Mouse (Mus musculus): ENCODE results near the gene 4930535I16Rik.
"Not testable (repeated sequence)": the region's sequence is repeated elsewhere in the genome, so short reads cannot be mapped to it uniquely, and the experiment has no call there.

4930535I16Rik gene

DNA sequence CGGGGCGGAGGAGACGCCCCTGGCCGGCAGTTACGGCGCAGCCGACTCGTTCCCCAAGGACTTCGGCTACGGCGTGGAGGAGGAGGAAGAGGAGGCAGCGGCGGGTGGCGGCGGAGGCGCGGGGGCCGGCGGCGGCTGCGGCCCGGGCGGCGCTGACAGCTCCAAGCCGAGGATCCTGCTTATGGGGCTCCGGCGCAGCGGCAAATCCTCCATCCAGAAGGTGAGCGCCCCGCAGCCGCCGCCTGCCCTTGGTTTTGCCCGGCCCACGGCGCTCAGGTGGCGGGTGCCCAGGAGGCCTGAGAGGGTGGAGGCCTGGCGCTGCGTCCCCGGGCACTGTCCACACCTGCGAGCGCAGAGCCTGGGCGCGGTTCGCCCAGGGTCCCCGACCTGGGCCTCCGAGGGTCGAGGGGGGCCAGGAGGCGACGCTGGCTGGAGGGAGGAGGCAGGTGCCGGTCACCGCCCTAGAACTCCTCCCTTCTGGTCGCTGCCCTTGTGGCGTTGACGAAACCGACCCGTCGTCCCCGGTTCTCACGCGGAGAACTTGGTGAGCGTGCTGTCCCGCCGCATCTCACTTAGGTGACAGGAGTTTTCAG lies at the start of gene 4930535I16Rik:
TSS of gene 4930535I16Rik (minus strand) at position 475 of the 593 bp plus-strand sequence.
- DNase-seq, result peak; percentile 51

GRCm38 (mm10) chr4:123962721-123963120 lies 44.9 kb upstream of the 4930535I16Rik start:
- no peak for DNase-seq

GRCm38 (mm10) chr4:123960955-123961354 lies 43.1 kb upstream of the 4930535I16Rik start:
- peak; percentile 11 for DNase-seq

DNA sequence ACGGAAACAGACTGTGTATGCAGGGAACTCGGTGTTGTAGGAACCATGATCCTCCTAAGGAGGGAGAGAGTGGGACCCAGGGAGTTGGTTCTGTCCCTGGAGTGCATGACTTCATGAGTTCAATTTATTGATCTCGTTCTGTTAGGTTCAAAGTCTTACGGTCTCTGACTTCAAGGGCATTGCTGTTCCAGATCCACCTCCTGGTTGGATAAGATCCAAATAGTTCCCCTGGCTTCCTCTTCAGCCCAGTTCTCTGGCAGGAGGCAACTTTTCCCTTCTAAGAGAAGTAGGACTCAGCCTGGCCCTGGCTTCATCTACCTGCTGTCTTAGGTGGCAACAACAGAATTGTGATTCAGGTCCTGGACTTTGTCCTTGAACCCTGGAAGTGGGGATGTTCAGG lies 40.1 kb upstream of the 4930535I16Rik start:
- DNase-seq, result no peak

DNA sequence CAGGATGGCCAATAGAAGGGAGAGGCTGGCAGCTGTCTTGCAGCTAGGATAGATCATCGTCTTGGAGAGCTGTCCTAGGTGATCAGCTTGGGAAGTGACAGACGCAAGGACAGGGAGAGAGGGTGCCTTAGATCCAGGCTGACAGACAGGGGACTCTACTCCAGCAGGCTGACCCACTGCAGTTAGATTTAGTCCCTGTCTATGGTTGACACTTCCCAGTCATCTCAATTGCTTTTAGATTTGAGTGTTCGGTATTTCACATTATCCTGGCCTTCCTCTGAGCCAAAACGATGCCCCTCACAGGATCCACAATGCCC lies 39.6 kb upstream of the 4930535I16Rik start:
- no peak for DNase-seq

- DNase-seq, result peak; percentile 81
These were observed 39.1 kb upstream of the 4930535I16Rik start for GRCm38 (mm10) chr4:123956703-123957491.

DNA sequence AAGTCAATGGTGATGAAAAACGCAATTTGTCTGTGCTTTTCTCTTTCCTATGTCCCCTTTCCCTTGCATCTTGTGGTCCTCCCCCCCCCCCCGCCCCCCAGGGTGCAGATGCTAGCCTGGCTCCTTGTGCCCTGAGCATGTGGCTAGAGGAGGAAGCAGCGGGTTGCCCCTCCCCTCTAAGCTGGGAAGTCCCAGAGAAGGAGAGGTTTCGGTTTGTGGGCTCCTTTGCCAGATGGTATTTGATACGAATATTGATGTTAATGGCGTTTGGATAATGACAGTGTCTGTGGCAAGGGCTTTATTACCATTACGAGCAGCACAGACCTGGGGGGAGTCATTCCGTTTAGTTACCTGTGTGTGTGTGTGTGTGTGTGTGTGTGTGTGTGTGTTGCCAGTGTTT lies 34.2 kb upstream of the 4930535I16Rik start:
- no peak for DNase-seq

DNA sequence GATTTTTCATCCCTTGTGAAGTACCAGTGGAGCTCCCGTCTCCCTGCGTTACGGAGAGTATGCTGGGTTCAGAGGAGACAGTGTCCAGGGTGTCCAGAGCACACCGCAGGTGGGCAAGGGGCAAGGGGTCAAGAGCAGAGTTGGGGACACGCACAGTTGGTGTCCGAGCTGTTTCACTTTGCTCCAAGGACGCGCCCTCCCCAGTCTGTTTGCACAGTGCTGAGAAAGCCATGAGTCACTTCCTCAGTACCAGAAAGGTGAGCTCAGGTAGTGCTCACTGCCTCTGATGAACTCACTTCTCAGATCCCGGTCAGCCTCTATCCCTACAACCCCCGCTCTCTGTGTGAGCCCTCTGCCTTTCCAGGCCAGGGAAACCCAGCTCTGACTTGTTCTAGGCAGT lies 31.8 kb upstream of the 4930535I16Rik start:
- no peak for DNase-seq

DNA sequence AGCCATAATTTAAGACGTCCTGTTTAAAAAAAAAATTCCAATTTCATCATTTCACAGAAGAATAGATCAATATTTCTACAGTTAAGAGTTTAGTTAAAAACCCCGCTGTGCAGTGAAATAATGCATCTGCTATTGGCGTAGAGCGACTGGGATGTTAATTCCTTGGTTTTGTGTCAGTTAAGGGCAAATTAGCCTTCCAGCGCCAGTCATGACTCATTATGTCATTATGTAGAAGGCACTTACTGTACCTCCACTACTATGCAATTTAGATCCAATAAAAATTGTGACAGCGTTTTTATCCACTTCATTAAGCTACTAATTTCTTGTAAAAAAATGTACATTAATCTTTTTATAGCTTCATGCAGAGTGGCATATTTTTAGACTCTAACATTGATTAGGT lies 31.1 kb upstream of the 4930535I16Rik start:
- DNase-seq, result no peak

- no peak for DNase-seq
These were observed 29.3 kb upstream of the 4930535I16Rik start for GRCm38 (mm10) chr4:123947149-123947548.

DNA sequence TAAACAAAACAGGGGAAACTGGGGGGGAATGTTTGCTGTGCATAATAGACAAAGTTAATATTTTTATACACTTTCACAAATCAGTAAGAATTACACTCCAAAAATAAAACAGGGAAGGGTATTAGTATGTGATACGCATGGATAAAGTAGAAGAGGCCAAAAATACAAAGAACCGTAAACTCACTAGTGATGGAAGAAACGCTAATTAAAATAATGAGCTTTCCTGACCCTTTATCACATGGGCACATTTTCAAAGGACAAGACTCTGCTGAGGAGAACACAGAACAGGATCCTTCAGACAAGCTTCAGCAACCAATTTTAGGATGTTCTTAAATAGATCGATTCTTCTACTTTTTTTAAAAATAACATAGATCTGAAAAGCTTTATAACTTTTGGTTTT lies 28.9 kb upstream of the 4930535I16Rik start:
- no peak for DNase-seq

- DNase-seq, result not testable (repeated sequence)
These were observed 23.1 kb upstream of the 4930535I16Rik start for GRCm38 (mm10) chr4:123940878-123941277.

DNA sequence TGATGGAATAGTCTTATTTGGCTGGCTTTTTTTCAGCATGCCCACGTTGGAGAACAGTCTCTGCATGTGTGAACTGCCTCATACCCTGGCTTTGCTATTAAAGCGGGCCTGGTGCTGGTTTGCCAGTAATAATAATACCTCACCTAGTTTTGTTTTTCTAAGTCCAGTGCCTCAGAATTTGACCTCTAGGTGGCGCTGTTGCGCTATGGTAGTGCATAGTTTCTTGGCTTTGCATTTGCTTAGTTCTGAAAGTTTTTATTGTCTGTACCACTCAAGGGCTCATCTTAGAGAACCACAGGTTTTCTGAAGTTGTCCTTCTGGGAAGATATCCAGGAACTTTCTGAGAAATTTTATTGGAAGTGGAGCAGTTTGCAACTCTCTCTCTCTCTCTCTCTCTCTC lies 22.0 kb upstream of the 4930535I16Rik start:
- peak; percentile 76 for DNase-seq

- DNase-seq, result no peak
These were observed 18.2 kb upstream of the 4930535I16Rik start for GRCm38 (mm10) chr4:123936059-123936458.

DNA sequence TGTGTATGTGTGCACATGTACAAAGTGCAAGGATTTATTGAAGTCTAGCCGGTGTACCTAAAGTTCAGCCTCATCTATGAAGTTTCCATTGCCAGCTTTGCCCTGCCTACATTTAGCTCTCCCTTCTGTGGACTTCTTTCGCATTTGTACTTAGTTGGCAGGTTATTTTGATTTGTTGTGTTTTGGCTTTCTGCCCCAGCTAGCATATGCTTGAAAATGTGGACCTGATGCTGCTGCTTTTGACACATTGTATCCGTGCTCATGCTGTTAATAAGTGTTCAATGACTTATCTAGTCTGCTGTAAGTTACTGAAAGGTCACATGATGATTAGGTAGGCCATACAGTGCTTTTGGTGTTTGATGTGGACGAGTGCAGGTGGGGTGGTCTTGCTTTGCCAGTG lies 16.5 kb upstream of the 4930535I16Rik start:
- DNase-seq, result no peak

- DNase-seq, result no peak
These were observed 12.2 kb upstream of the 4930535I16Rik start for GRCm38 (mm10) chr4:123929994-123930393.

DNA sequence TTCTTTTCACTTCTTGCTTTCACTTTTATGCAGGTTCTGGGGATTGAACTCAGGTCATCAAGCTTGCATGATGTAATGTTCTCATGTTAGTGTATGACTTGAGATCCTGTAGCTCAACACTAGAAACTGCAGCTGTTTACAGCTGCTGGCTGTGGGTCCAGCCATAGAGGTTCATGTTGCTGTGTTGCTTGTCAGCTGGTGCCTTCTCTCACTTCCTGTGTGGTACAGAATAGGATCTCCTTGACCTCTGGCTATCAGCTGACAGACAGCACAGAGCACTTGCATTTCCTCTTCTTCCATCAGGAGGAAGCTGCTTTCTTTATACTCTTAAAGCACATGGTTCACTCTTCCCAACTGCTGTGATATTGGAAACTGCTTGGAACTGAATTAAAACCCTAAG lies 10.1 kb upstream of the 4930535I16Rik start:
- DNase-seq, result peak; percentile 45

- DNase-seq, result no peak
These were observed 3.3 kb upstream of the 4930535I16Rik start for GRCm38 (mm10) chr4:123921055-123921565.

DNA sequence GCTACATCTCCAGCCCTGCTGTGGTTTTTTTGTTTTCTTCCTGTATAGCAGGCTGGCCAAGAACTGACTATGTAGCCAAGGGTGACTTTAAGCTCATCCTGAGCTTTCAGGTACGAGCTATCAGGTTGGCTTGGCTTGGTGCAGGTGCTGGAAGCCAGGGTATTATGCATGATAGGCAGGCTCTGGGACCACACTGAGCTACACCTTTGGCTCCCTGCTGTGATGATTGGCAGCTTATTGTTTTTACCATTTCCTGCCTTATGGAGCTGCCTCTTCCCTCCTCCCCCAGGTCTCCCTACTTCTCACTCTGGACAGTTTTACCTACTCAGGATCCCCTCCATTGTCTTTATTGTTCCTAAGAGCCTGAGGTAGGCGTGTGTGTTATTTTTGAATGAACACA lies 1.0 kb upstream of the 4930535I16Rik start:
- DNase-seq, result no peak

DNA sequence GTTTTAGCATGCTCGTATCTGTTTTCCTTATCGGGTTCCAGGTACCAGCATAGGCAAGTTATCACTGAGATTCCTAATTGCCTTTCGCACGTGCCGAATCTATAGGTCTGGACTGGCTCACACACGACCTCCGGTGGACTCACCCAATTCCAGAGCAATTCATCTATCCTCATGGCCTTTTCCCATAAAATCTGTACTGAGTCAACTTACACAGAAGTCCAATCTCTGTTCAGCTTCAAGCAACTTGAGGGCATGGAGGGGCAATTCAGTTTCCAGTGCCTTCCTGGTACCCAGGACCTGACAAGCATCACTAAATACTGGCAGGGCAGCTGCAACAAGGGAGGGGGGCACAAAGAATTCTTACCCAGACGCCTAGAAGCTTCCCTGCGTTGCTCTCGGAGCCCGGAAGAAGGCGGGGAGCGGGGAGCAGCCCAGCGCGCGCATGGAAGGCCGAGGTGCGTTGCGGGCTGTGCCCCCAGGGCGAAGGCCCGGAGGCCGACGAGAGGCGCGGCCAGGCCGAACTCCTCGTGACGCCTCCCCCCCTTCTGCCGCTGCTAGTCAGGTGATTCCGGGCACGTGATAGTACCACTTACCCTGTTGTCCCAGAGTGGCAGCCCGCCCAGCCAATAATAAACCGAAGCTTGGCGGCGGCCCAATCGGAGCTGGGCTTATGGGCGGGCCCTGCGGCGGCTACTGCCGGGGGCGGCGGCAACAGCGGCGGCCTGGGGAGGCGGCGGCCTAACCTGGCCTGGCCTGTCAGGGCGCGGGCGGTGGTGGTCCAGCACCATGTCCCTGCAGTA lies 874 bp downstream of the 4930535I16Rik start, which contains the start of gene Rragc:
TSS of gene Rragc (plus strand) at position 699 of the 800 bp plus-strand sequence.
- peak; percentile 100 for DNase-seq

- peak; percentile 16 for DNase-seq
These were observed 5.4 kb downstream of the 4930535I16Rik start for GRCm38 (mm10) chr4:123912431-123912830.

DNA sequence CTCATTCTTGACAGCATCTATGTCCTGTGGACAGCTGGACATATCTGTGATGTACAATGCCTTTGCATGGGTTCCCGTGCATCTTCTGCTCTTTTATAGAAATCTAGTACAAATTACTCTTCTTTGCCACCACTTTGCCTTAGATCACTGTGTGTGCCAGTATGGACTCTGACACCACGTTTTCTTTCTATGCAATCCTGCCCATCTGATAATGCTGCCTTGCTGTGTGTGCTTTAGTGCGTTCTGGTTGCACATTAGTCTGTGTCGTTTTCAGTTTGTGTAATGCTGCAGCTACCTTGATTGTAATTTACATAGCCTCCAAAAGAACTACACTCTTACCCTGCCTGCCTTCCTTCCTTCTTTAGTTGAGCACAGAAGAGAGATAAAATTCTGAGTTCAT lies 6.3 kb downstream of the 4930535I16Rik start:
- DNase-seq, result no peak

DNA sequence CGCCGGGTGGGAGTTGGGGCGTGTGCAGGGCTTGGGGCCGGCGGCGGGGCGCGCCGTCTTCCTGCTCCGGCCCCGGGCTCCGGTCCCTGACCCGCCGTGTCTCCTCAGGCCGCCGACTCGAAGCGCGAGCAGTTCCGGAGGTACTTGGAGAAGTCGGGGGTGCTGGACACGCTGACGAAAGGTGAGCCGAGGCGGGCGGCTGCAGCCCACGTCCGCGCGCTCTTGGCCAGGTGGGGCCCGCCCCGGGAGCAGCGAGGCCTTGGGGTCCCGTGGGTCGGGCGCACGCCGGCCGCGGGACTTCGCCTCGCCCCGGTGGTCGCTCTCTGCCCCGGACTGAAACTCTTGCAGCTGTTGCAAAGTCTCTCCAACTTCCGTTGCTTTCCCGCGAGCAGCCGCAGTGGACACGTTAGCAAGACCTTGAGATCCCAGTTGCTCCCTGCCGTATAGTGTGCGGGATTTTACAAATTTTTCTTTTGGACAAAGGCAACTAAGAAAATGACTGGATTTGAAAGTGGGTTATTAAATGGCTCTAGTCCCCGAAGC lies 12.6 kb downstream of the 4930535I16Rik start:
- DNase-seq, result no peak

Data from kidney, postnatal 14 days (tissue).